Mouse (Mus musculus): Measurements from ENCODE around the gene Riok2. TPM values are rescaled to one million over a fixed set of nuclear protein-coding genes. Genes with fewer than 3 reads are reported as not detected.

The Riok2 gene
- polyA plus RNA-seq, 1 experiment: 16.6 TPM

- peaks cover 35% of the 10 kb centered on the region for H3K36me3 ChIP-seq (ENCODE audit: control insufficient read depth, insufficient read depth)
Observed at GRCm38 (mm10) chr17:17375581-17375980, 1.5 kb downstream of the Riok2 start.

GRCm38 (mm10) chr17:17383703-17384102, 9.6 kb downstream of the Riok2 start:
- no peak overlapping the region for H3K4me3 ChIP-seq (ENCODE audit: insufficient read depth, poor library complexity, severe bottlenecking)
- H3K36me3 ChIP-seq (ENCODE audit: control insufficient read depth, insufficient read depth): peaks cover 94% of the 10 kb centered on the region
- H3K27me3 ChIP-seq (ENCODE audit: control insufficient read depth, insufficient read depth, insufficient read length): no peaks in the 10 kb centered on the region
- no peak overlapping the region for H3ac ChIP-seq (ENCODE audit: control insufficient read depth, insufficient read length, low read depth)
- peaks cover 6% of the 10 kb centered on the region for H3K79me3 ChIP-seq (ENCODE audit: low read depth)
- TF ChIP-seq MAX (IDR thresholded peaks at IDR 0.05): no peak
- TF ChIP-seq CTCF (IDR thresholded peaks at IDR 0.05; ENCODE audit: control insufficient read depth, insufficient read depth, insufficient read length): no peak
- no peak for TF ChIP-seq CEBPB (IDR thresholded peaks at IDR 0.05; ENCODE audit: low read depth)
- TF ChIP-seq MYOD1 (IDR thresholded peaks at IDR 0.05; ENCODE audit: control insufficient read depth, insufficient read length, low read depth): no peak
- no peak for TF ChIP-seq FOSL1 (IDR thresholded peaks at IDR 0.05; ENCODE audit: insufficient read depth, low read length, poor library complexity, severe bottlenecking)
- TF ChIP-seq MYOG (IDR thresholded peaks at IDR 0.05; ENCODE audit: control insufficient read depth, extremely low read depth, insufficient read length): no peak
- TF ChIP-seq USF1 (IDR thresholded peaks at IDR 0.05; ENCODE audit: low read depth): no peak
- peaks cover 23% of the 10 kb centered on the region for H3K79me2 ChIP-seq (ENCODE audit: control insufficient read depth, insufficient read depth)

More at GRCm38 (mm10) chr17:17375581-17375980, 1.5 kb downstream of the Riok2 start:
- Histone ChIP-seq H3K27me3 (ENCODE audit: control insufficient read depth, insufficient read depth, insufficient read length) (no peaks in the 10 kb centered on the region), H3ac (ENCODE audit: control insufficient read depth, insufficient read length, low read depth) (no peak overlapping the region), H3K79me2 (ENCODE audit: control insufficient read depth, insufficient read depth) (peaks cover 64% of the 10 kb centered on the region), H3K4me3 (ENCODE audit: insufficient read depth, poor library complexity, severe bottlenecking) (peak overlapping the region; percentile 87), H3K79me3 (ENCODE audit: low read depth) (peaks cover 48% of the 10 kb centered on the region)
- no peak for TF ChIP-seq MAX (IDR thresholded peaks at IDR 0.05)
- TF ChIP-seq CEBPB (IDR thresholded peaks at IDR 0.05; ENCODE audit: low read depth): peak; percentile 46
- no peak for TF ChIP-seq FOSL1 (IDR thresholded peaks at IDR 0.05; ENCODE audit: insufficient read depth, low read length, poor library complexity, severe bottlenecking)

- TF ChIP-seq MYOG (IDR thresholded peaks at IDR 0.05; ENCODE audit: control insufficient read depth, extremely low read depth, insufficient read length): no peak
- TF ChIP-seq CEBPB (IDR thresholded peaks at IDR 0.05; ENCODE audit: low read depth): no peak
- no peak for TF ChIP-seq CTCF (IDR thresholded peaks at IDR 0.05; ENCODE audit: control insufficient read depth, insufficient read depth, insufficient read length)
- no peak for TF ChIP-seq MAX (IDR thresholded peaks at IDR 0.05)
- TF ChIP-seq FOSL1 (IDR thresholded peaks at IDR 0.05; ENCODE audit: insufficient read depth, low read length, poor library complexity, severe bottlenecking): no peak
- TF ChIP-seq USF1 (IDR thresholded peaks at IDR 0.05; ENCODE audit: low read depth): no peak
- TF ChIP-seq MYOD1 (IDR thresholded peaks at IDR 0.05; ENCODE audit: control insufficient read depth, insufficient read length, low read depth): no peak
- H3K79me3 ChIP-seq (ENCODE audit: low read depth): peaks cover 1% of the 10 kb centered on the region
- no peak overlapping the region for H3ac ChIP-seq (ENCODE audit: control insufficient read depth, insufficient read length, low read depth)
- no peaks in the 10 kb centered on the region for H3K27me3 ChIP-seq (ENCODE audit: control insufficient read depth, insufficient read depth, insufficient read length)
- peaks cover 15% of the 10 kb centered on the region for H3K79me2 ChIP-seq (ENCODE audit: control insufficient read depth, insufficient read depth)
- peaks cover 94% of the 10 kb centered on the region for H3K36me3 ChIP-seq (ENCODE audit: control insufficient read depth, insufficient read depth)
- H3K4me3 ChIP-seq (ENCODE audit: insufficient read depth, poor library complexity, severe bottlenecking): no peak overlapping the region
Observed at GRCm38 (mm10) chr17:17384502-17384901, 10.4 kb downstream of the Riok2 start.

GRCm38 (mm10) chr17:17386117-17386516, 12.0 kb downstream of the Riok2 start:
- Histone ChIP-seq H3K79me3 (ENCODE audit: low read depth) (no peaks in the 10 kb centered on the region), H3K79me2 (ENCODE audit: control insufficient read depth, insufficient read depth) (no peaks in the 10 kb centered on the region), H3K27me3 (ENCODE audit: control insufficient read depth, insufficient read depth, insufficient read length) (no peaks in the 10 kb centered on the region), H3K4me3 (ENCODE audit: insufficient read depth, poor library complexity, severe bottlenecking) (no peak overlapping the region), H3K36me3 (ENCODE audit: control insufficient read depth, insufficient read depth) (peaks cover 95% of the 10 kb centered on the region), H3ac (ENCODE audit: control insufficient read depth, insufficient read length, low read depth) (no peak overlapping the region)
- TF ChIP-seq CEBPB (IDR thresholded peaks at IDR 0.05; ENCODE audit: low read depth): no peak
- no peak for TF ChIP-seq MYOG (IDR thresholded peaks at IDR 0.05; ENCODE audit: control insufficient read depth, extremely low read depth, insufficient read length)
- TF ChIP-seq USF1 (IDR thresholded peaks at IDR 0.05; ENCODE audit: low read depth): no peak
- no peak for TF ChIP-seq MYOD1 (IDR thresholded peaks at IDR 0.05; ENCODE audit: control insufficient read depth, insufficient read length, low read depth)
- TF ChIP-seq CTCF (IDR thresholded peaks at IDR 0.05; ENCODE audit: control insufficient read depth, insufficient read depth, insufficient read length): no peak
- TF ChIP-seq MAX (IDR thresholded peaks at IDR 0.05): no peak
- no peak for TF ChIP-seq FOSL1 (IDR thresholded peaks at IDR 0.05; ENCODE audit: insufficient read depth, low read length, poor library complexity, severe bottlenecking)

GRCm38 (mm10) chr17:17391823-17392222, 17.7 kb downstream of the Riok2 start:
- TF ChIP-seq CTCF (IDR thresholded peaks at IDR 0.05; ENCODE audit: control insufficient read depth, insufficient read depth, insufficient read length) (no peak), USF1 (IDR thresholded peaks at IDR 0.05; ENCODE audit: low read depth) (no peak), MYOD1 (IDR thresholded peaks at IDR 0.05; ENCODE audit: control insufficient read depth, insufficient read length, low read depth) (no peak), MAX (IDR thresholded peaks at IDR 0.05) (no peak), CEBPB (IDR thresholded peaks at IDR 0.05; ENCODE audit: low read depth) (no peak), MYOG (IDR thresholded peaks at IDR 0.05; ENCODE audit: control insufficient read depth, extremely low read depth, insufficient read length) (no peak), FOSL1 (IDR thresholded peaks at IDR 0.05; ENCODE audit: insufficient read depth, low read length, poor library complexity, severe bottlenecking) (no peak)
- H3K36me3 ChIP-seq (ENCODE audit: control insufficient read depth, insufficient read depth): peaks cover 80% of the 10 kb centered on the region
- no peak overlapping the region for H3ac ChIP-seq (ENCODE audit: control insufficient read depth, insufficient read length, low read depth)
- H3K79me3 ChIP-seq (ENCODE audit: low read depth): no peaks in the 10 kb centered on the region
- no peaks in the 10 kb centered on the region for H3K79me2 ChIP-seq (ENCODE audit: control insufficient read depth, insufficient read depth)
- no peaks in the 10 kb centered on the region for H3K27me3 ChIP-seq (ENCODE audit: control insufficient read depth, insufficient read depth, insufficient read length)
- no peak overlapping the region for H3K4me3 ChIP-seq (ENCODE audit: insufficient read depth, poor library complexity, severe bottlenecking)

GRCm38 (mm10) chr17:17392863-17393262, 18.8 kb downstream of the Riok2 start:
- Histone ChIP-seq H3K27me3 (ENCODE audit: control insufficient read depth, insufficient read depth, insufficient read length) (no peaks in the 10 kb centered on the region), H3K36me3 (ENCODE audit: control insufficient read depth, insufficient read depth) (peaks cover 70% of the 10 kb centered on the region)

More at GRCm38 (mm10) chr17:17392863-17393262, 18.8 kb downstream of the Riok2 start:
- Histone ChIP-seq H3K79me2 (ENCODE audit: control insufficient read depth, insufficient read depth) (no peaks in the 10 kb centered on the region), H3K79me3 (ENCODE audit: low read depth) (no peaks in the 10 kb centered on the region), H3ac (ENCODE audit: control insufficient read depth, insufficient read length, low read depth) (no peak overlapping the region), H3K4me3 (ENCODE audit: insufficient read depth, poor library complexity, severe bottlenecking) (no peak overlapping the region)
- TF ChIP-seq CTCF (IDR thresholded peaks at IDR 0.05; ENCODE audit: control insufficient read depth, insufficient read depth, insufficient read length): no peak
- no peak for TF ChIP-seq CEBPB (IDR thresholded peaks at IDR 0.05; ENCODE audit: low read depth)
- no peak for TF ChIP-seq MAX (IDR thresholded peaks at IDR 0.05)
- TF ChIP-seq MYOD1 (IDR thresholded peaks at IDR 0.05; ENCODE audit: control insufficient read depth, insufficient read length, low read depth): no peak
- TF ChIP-seq USF1 (IDR thresholded peaks at IDR 0.05; ENCODE audit: low read depth): no peak
- TF ChIP-seq FOSL1 (IDR thresholded peaks at IDR 0.05; ENCODE audit: insufficient read depth, low read length, poor library complexity, severe bottlenecking): no peak
- TF ChIP-seq MYOG (IDR thresholded peaks at IDR 0.05; ENCODE audit: control insufficient read depth, extremely low read depth, insufficient read length): no peak
